Mouse (Mus musculus) hindbrain, embryonic 10.5 days (tissue): ENCODE measurements around the gene Ift43. TPM values are rescaled to one million over a fixed set of nuclear protein-coding genes. Genes with fewer than 3 reads are reported as not detected.

Source experiments
- DNase-seq: peaks from one replicate; pipeline ENCODE4 v3.0.0-alpha.2; 2017; ENCODE audit warnings: low spot score
- H3K27ac ChIP-seq: fragments of 300-500 bp; sonication (generic); 2 replicates; pipeline ENCODE4 v1.5.1; 2016; ENCODE audit warnings: mild to moderate bottlenecking, moderate library complexity
- H3K27me3 ChIP-seq: fragments of 300-500 bp; sonication (generic); 2 replicates; pipeline ENCODE4 v1.6.1; 2016; ENCODE audit warnings: mild to moderate bottlenecking; ENCODE audit not compliant: poor library complexity, insufficient read depth, severe bottlenecking
- H3K36me3 ChIP-seq: fragments of 300-500 bp; sonication (generic); 2 replicates; pipeline ENCODE4 v1.6.1; 2016; ENCODE audit warnings: mild to moderate bottlenecking, moderate library complexity
- H3K4me1 ChIP-seq: fragments of 300-500 bp; sonication (generic); replicated peaks from 2 replicates; pipeline ENCODE4 v1.6.1; 2016; ENCODE audit warnings: mild to moderate bottlenecking
- H3K4me3 ChIP-seq: fragments of 300-500 bp; sonication (generic); 2 replicates; pipeline ENCODE4 v1.5.1; 2016; ENCODE audit warnings: mild to moderate bottlenecking, moderate library complexity
- H3K9me3 ChIP-seq: fragments of 300-500 bp; sonication (generic); 2 replicates; pipeline ENCODE4 v1.6.1; 2016; ENCODE audit warnings: mild to moderate bottlenecking, moderate library complexity
- WGBS: fragments of 180-500 bp; shearing (Covaris S2); methylation state at CpG from one replicate; pipeline ENCODE4 v1.1.7; 2016; 5-methylcytosine and 5-hydroxymethylcytosine counted together
- polyA plus RNA-seq: library from polyadenylated mRNA; unstranded; fragments of >200 nt; fragmentation: Nextera tagmentation; extraction: Ambion mirVana; gene quantifications from 2 replicates; pipeline ENCODE4 v1.2.1, GENCODE M21; 2016

Ift43 gene
- polyA plus RNA-seq, 1 experiment from 2014 or later, result 94.1 TPM

- WGBS, result 92% methylated on average over 9 of the region's 9 CpGs
- no peak for DNase-seq
- Histone ChIP-seq H3K27me3 (no peaks in the 10 kb centered on the region), H3K4me1 (peaks cover 38% of the 10 kb centered on the region), H3K36me3 (peaks cover 34% of the 10 kb centered on the region), H3K9me3 (no peaks in the 10 kb centered on the region), H3K27ac (no peak overlapping the region), H3K4me3 (no peak overlapping the region)
These were observed 23.7 kb downstream of the Ift43 start for GRCm38 (mm10) chr12:86106086-86106485.

- no peaks in the 10 kb centered on the region for H3K27me3 ChIP-seq
- no peak for DNase-seq
- peaks cover 30% of the 10 kb centered on the region for H3K4me1 ChIP-seq
- H3K27ac ChIP-seq, result no peak overlapping the region
- WGBS, result 85% methylated on average over 7 of the region's 7 CpGs
- H3K4me3 ChIP-seq, result no peak overlapping the region
- H3K9me3 ChIP-seq, result no peaks in the 10 kb centered on the region
- peaks cover 42% of the 10 kb centered on the region for H3K36me3 ChIP-seq
These were observed 25.3 kb downstream of the Ift43 start for GRCm38 (mm10) chr12:86107645-86108044.

GRCm38 (mm10) chr12:86109531-86109930, 27.2 kb downstream of the Ift43 start:
- no peak for DNase-seq
- Histone ChIP-seq H3K27me3 (no peaks in the 10 kb centered on the region), H3K4me3 (no peak overlapping the region), H3K4me1 (peaks cover 11% of the 10 kb centered on the region), H3K27ac (no peak overlapping the region), H3K36me3 (peaks cover 44% of the 10 kb centered on the region), H3K9me3 (no peaks in the 10 kb centered on the region)
- WGBS, result 91% methylated on average over 4 of the region's 4 CpGs

- H3K27ac ChIP-seq, result no peak overlapping the region
- peaks cover 35% of the 10 kb centered on the region for H3K36me3 ChIP-seq
- H3K9me3 ChIP-seq, result no peaks in the 10 kb centered on the region
- no peak for DNase-seq
- no peaks in the 10 kb centered on the region for H3K27me3 ChIP-seq
- 93% methylated on average over 2 of the region's 2 CpGs for WGBS
- peaks cover 2% of the 10 kb centered on the region; the same call in 1 of the 2 replicates for H3K4me1 ChIP-seq
- H3K4me3 ChIP-seq, result no peak overlapping the region
These were observed 28.3 kb downstream of the Ift43 start for GRCm38 (mm10) chr12:86110637-86111036.

- Histone ChIP-seq H3K27me3 (no peaks in the 10 kb centered on the region), H3K4me3 (no peak overlapping the region), H3K36me3 (peaks cover 17% of the 10 kb centered on the region), H3K9me3 (no peaks in the 10 kb centered on the region), H3K4me1 (no peaks in the 10 kb centered on the region), H3K27ac (no peak overlapping the region)
- WGBS, result 89% methylated on average over 15 of the region's 15 CpGs
- DNase-seq, result no peak
These were observed 34.0 kb downstream of the Ift43 start for GRCm38 (mm10) chr12:86116295-86116835.

- H3K27ac ChIP-seq, result no peak overlapping the region
- H3K4me3 ChIP-seq, result no peak overlapping the region
- 85% methylated on average over 6 of the region's 6 CpGs for WGBS
- DNase-seq, result no peak
- no peaks in the 10 kb centered on the region; the same call in 1 of the 2 replicates for H3K4me1 ChIP-seq
- H3K36me3 ChIP-seq, result no peaks in the 10 kb centered on the region
- H3K9me3 ChIP-seq, result no peaks in the 10 kb centered on the region
- no peaks in the 10 kb centered on the region for H3K27me3 ChIP-seq
These were observed 41.7 kb downstream of the Ift43 start for GRCm38 (mm10) chr12:86124016-86124415.

GRCm38 (mm10) chr12:86128122-86128521, 45.8 kb downstream of the Ift43 start:
- Histone ChIP-seq H3K27ac (no peak overlapping the region), H3K27me3 (no peaks in the 10 kb centered on the region), H3K4me1 (no peaks in the 10 kb centered on the region), H3K9me3 (no peaks in the 10 kb centered on the region), H3K4me3 (no peak overlapping the region), H3K36me3 (no peaks in the 10 kb centered on the region)
- no peak for DNase-seq
- WGBS, result 79% methylated on average over 6 of the region's 6 CpGs

- no peak for DNase-seq
- Histone ChIP-seq H3K4me3 (no peak overlapping the region), H3K36me3 (no peaks in the 10 kb centered on the region), H3K27me3 (no peaks in the 10 kb centered on the region), H3K4me1 (no peaks in the 10 kb centered on the region), H3K9me3 (no peaks in the 10 kb centered on the region), H3K27ac (no peak overlapping the region)
- WGBS, result 94% methylated on average over 8 of the region's 8 CpGs
These were observed 46.7 kb downstream of the Ift43 start for GRCm38 (mm10) chr12:86129005-86129404.

- no peaks in the 10 kb centered on the region for H3K36me3 ChIP-seq
- no peaks in the 10 kb centered on the region for H3K9me3 ChIP-seq
- H3K4me3 ChIP-seq, result no peak overlapping the region
- DNase-seq, result no peak
- 75% methylated on average over 10 of the region's 10 CpGs for WGBS
- H3K4me1 ChIP-seq, result no peaks in the 10 kb centered on the region
- no peaks in the 10 kb centered on the region for H3K27me3 ChIP-seq
- no peak overlapping the region for H3K27ac ChIP-seq
These were observed 47.4 kb downstream of the Ift43 start for GRCm38 (mm10) chr12:86129696-86130095.

- peak; percentile 43 for DNase-seq
These were observed 50.5 kb downstream of the Ift43 start for GRCm38 (mm10) chr12:86132799-86133198.

GRCm38 (mm10) chr12:86135691-86136090, 53.4 kb downstream of the Ift43 start:
- peaks cover 24% of the 10 kb centered on the region for H3K36me3 ChIP-seq
- 83% methylated on average over 4 of the region's 4 CpGs for WGBS
- H3K9me3 ChIP-seq, result no peaks in the 10 kb centered on the region
- no peak overlapping the region for H3K4me3 ChIP-seq
- no peaks in the 10 kb centered on the region for H3K27me3 ChIP-seq
- H3K27ac ChIP-seq, result no peak overlapping the region
- DNase-seq, result no peak
- H3K4me1 ChIP-seq, result peaks cover 6% of the 10 kb centered on the region; the same call in 1 of the 2 replicates

More at GRCm38 (mm10) chr12:86132799-86133198, 50.5 kb downstream of the Ift43 start:
- Histone ChIP-seq H3K36me3 (0 out of 2 replicates have a peak, but pooled peaks cover 3% of the 10 kb centered on the region), H3K4me1 (peaks cover 6% of the 10 kb centered on the region; the same call in 1 of the 2 replicates), H3K9me3 (no peaks in the 10 kb centered on the region), H3K27me3 (no peaks in the 10 kb centered on the region), H3K27ac (no peak overlapping the region), H3K4me3 (no peak overlapping the region)
- 42% methylated on average over 2 of the region's 2 CpGs for WGBS

GRCm38 (mm10) chr12:86138696-86139095, 56.4 kb downstream of the Ift43 start:
- Histone ChIP-seq H3K4me3 (no peak overlapping the region), H3K27ac (no peak overlapping the region), H3K9me3 (no peaks in the 10 kb centered on the region), H3K27me3 (no peaks in the 10 kb centered on the region), H3K4me1 (peaks cover 6% of the 10 kb centered on the region; the same call in 1 of the 2 replicates), H3K36me3 (peaks cover 28% of the 10 kb centered on the region)
- 94% methylated on average over 9 of the region's 9 CpGs for WGBS
- DNase-seq, result no peak

- no peak for DNase-seq
- no peaks in the 10 kb centered on the region for H3K9me3 ChIP-seq
- no peak overlapping the region for H3K4me3 ChIP-seq
- no peaks in the 10 kb centered on the region for H3K4me1 ChIP-seq
- 94% methylated on average over 1 of the region's 1 CpGs for WGBS
- H3K36me3 ChIP-seq, result peaks cover 38% of the 10 kb centered on the region
- H3K27ac ChIP-seq, result no peak overlapping the region
- H3K27me3 ChIP-seq, result no peaks in the 10 kb centered on the region
These were observed 60.0 kb downstream of the Ift43 start for GRCm38 (mm10) chr12:86142389-86142788.

- Histone ChIP-seq H3K36me3 (peaks cover 29% of the 10 kb centered on the region), H3K9me3 (no peaks in the 10 kb centered on the region), H3K27ac (no peak overlapping the region), H3K27me3 (no peaks in the 10 kb centered on the region), H3K4me3 (no peak overlapping the region), H3K4me1 (no peaks in the 10 kb centered on the region)
- 89% methylated on average over 3 of the region's 3 CpGs for WGBS
- no peak for DNase-seq
These were observed 63.9 kb downstream of the Ift43 start for GRCm38 (mm10) chr12:86146246-86146645.
